Mouse (Mus musculus) limb, embryonic 12.5 days (tissue): ENCODE measurements around the gene Prrg4. TPM values are rescaled to one million over a fixed set of nuclear protein-coding genes. Genes with fewer than 3 reads are reported as not detected.
A peak's percentile ranks its signal among the peaks of the same experiment; 100 is the strongest.
"Not testable (repeated sequence)": the region's sequence is repeated elsewhere in the genome, so short reads cannot be mapped to it uniquely, and the experiment has no call there.

Source experiments
- ATAC-seq: fragments of 200-750 bp; cut with Nextera tagmentation; 2 replicates; pipeline ENCODE4 v1.8.0; 2017; ENCODE audit warnings: low read depth, moderate TSS enrichment; ENCODE audit not compliant: insufficient number of reproducible peaks, insufficient read depth, low FRiP score, low TSS enrichment
- H3K27ac ChIP-seq: fragments of 300-500 bp; sonication (generic); 2 replicates; pipeline ENCODE4 v1.5.1; 2016; ENCODE audit warnings: mild to moderate bottlenecking, moderate library complexity
- H3K27me3 ChIP-seq: fragments of 300-500 bp; sonication (generic); 2 replicates; pipeline ENCODE4 v1.6.1; 2016; ENCODE audit warnings: mild to moderate bottlenecking, moderate library complexity
- H3K36me3 ChIP-seq: fragments of 300-500 bp; sonication (generic); 2 replicates; pipeline ENCODE4 v1.6.1; 2016; ENCODE audit warnings: mild to moderate bottlenecking, moderate library complexity
- H3K4me1 ChIP-seq: fragments of 300-500 bp; sonication (generic); replicated peaks from 2 replicates; pipeline ENCODE4 v1.6.1; 2016
- H3K4me2 ChIP-seq: fragments of 300-500 bp; sonication (generic); 2 replicates; pipeline ENCODE4 v1.6.1; 2016; ENCODE audit warnings: mild to moderate bottlenecking, moderate library complexity
- H3K4me3 ChIP-seq: fragments of 300-500 bp; sonication (generic); replicated peaks from 2 replicates; pipeline ENCODE4 v1.5.1; 2016; ENCODE audit warnings: mild to moderate bottlenecking
- H3K9ac ChIP-seq: fragments of 300-500 bp; sonication (generic); replicated peaks from 2 replicates; pipeline ENCODE4 v1.6.1; 2016; ENCODE audit warnings: mild to moderate bottlenecking, moderate library complexity
- H3K9me3 ChIP-seq: fragments of 300-500 bp; sonication (generic); 2 replicates; pipeline ENCODE4 v1.6.1; 2016; ENCODE audit warnings: mild to moderate bottlenecking, moderate library complexity
- WGBS: fragments of 180-500 bp; shearing (Covaris S2); methylation state at CpG from one replicate; pipeline ENCODE4 v1.1.7; 2016; 5-methylcytosine and 5-hydroxymethylcytosine counted together
- polyA plus RNA-seq: library from polyadenylated mRNA; unstranded; fragments of >200 nt; fragmentation: Nextera tagmentation; extraction: Ambion mirVana; gene quantifications from 2 replicates; pipeline ENCODE4 v1.2.1, GENCODE M21; 2016

The Prrg4 gene
- polyA plus RNA-seq: 1.1 and 1.2 TPM in 2 replicates

GRCm38 (mm10) chr2:104849276-104849990, at the start of gene Prrg4:
TSS of gene Prrg4 (minus strand) at chr2:104849876.
- Histone ChIP-seq H3K4me2 (peak within 1 kb of the TSS; percentile 93), H3K36me3 (no peaks in the 10 kb centered on the region), H3K9ac (peak within 1 kb of the TSS; percentile 51), H3K9me3 (no peaks in the 10 kb centered on the region), H3K4me3 (peak within 1 kb of the TSS; percentile 58), H3K4me1 (peaks cover 19% of the 10 kb centered on the region), H3K27me3 (peaks cover 32% of the 10 kb centered on the region), H3K27ac (no peak within 1 kb of the TSS)
- ATAC-seq: peak; percentile 47; the same call in 1 of the 2 replicates
- 1% methylated on average over 62 of the region's 62 CpGs for WGBS

- WGBS: 18% methylated on average over 10 of the region's 10 CpGs
These were observed 38.3 kb upstream of the Prrg4 start for GRCm38 (mm10) chr2:104887882-104888566.

GRCm38 (mm10) chr2:104887331-104887730, 37.7 kb upstream of the Prrg4 start:
- ATAC-seq, H3K9ac ChIP-seq, H3K4me1 ChIP-seq, H3K27me3 ChIP-seq, H3K4me3 ChIP-seq, H3K27ac ChIP-seq, H3K9me3 ChIP-seq, H3K36me3 ChIP-seq, H3K4me2 ChIP-seq: not testable (repeated sequence)
- 54% methylated on average over 2 of the region's 2 CpGs for WGBS

More at GRCm38 (mm10) chr2:104887882-104888566, 38.3 kb upstream of the Prrg4 start:
- Histone ChIP-seq H3K4me1 (no peaks in the 10 kb centered on the region), H3K4me2 (no peak overlapping the region), H3K4me3 (no peak overlapping the region), H3K27ac (no peak overlapping the region), H3K9ac (no peak overlapping the region), H3K9me3 (no peaks in the 10 kb centered on the region), H3K36me3 (no peaks in the 10 kb centered on the region), H3K27me3 (no peaks in the 10 kb centered on the region)
- no peak; the same call in 1 of the 2 replicates for ATAC-seq

GRCm38 (mm10) chr2:104886109-104886508, 36.4 kb upstream of the Prrg4 start:
- no peak overlapping the region for H3K4me3 ChIP-seq
- H3K27ac ChIP-seq: no peak overlapping the region
- 90% methylated on average over 18 of the region's 18 CpGs for WGBS
- no peaks in the 10 kb centered on the region for H3K9me3 ChIP-seq
- H3K4me1 ChIP-seq: no peaks in the 10 kb centered on the region
- ATAC-seq: no peak
- no peaks in the 10 kb centered on the region for H3K36me3 ChIP-seq
- H3K9ac ChIP-seq: no peak overlapping the region
- H3K4me2 ChIP-seq: no peak overlapping the region
- H3K27me3 ChIP-seq: no peaks in the 10 kb centered on the region

GRCm38 (mm10) chr2:104878794-104879193, 29.1 kb upstream of the Prrg4 start:
- no peak overlapping the region for H3K4me3 ChIP-seq
- H3K4me1 ChIP-seq: no peaks in the 10 kb centered on the region
- no peak overlapping the region for H3K4me2 ChIP-seq
- no peak overlapping the region for H3K9ac ChIP-seq
- H3K9me3 ChIP-seq: no peaks in the 10 kb centered on the region
- H3K27ac ChIP-seq: no peak overlapping the region
- H3K27me3 ChIP-seq: no peaks in the 10 kb centered on the region
- no peaks in the 10 kb centered on the region for H3K36me3 ChIP-seq
- WGBS: 85% methylated on average over 8 of the region's 8 CpGs
- ATAC-seq: no peak

GRCm38 (mm10) chr2:104869101-104869500, 19.4 kb upstream of the Prrg4 start:
- Histone ChIP-seq H3K9ac (no peak overlapping the region), H3K27me3 (no peaks in the 10 kb centered on the region), H3K4me2 (no peak overlapping the region), H3K4me3 (no peak overlapping the region), H3K4me1 (no peaks in the 10 kb centered on the region), H3K27ac (no peak overlapping the region), H3K36me3 (no peaks in the 10 kb centered on the region), H3K9me3 (no peaks in the 10 kb centered on the region)
- ATAC-seq: no peak
- 83% methylated on average over 3 of the region's 3 CpGs for WGBS

- 89% methylated on average over 13 of the region's 13 CpGs for WGBS
- Histone ChIP-seq H3K4me3 (no peak within 1 kb of the TSS), H3K9me3 (no peaks in the 10 kb centered on the region), H3K27ac (no peak within 1 kb of the TSS), H3K9ac (no peak within 1 kb of the TSS), H3K36me3 (no peaks in the 10 kb centered on the region), H3K4me1 (no peaks in the 10 kb centered on the region), H3K27me3 (no peaks in the 10 kb centered on the region), H3K4me2 (no peak within 1 kb of the TSS)
- ATAC-seq: no peak
These were observed 17.7 kb upstream of the Prrg4 start, which contains the start of gene Ccdc73 for GRCm38 (mm10) chr2:104867282-104867855. TSS of gene Ccdc73 (plus strand) at chr2:104867805.

GRCm38 (mm10) chr2:104864176-104864860, 14.6 kb upstream of the Prrg4 start:
- no peak overlapping the region for H3K4me2 ChIP-seq
- H3K27ac ChIP-seq: no peak overlapping the region
- H3K4me1 ChIP-seq: no peaks in the 10 kb centered on the region
- H3K36me3 ChIP-seq: no peaks in the 10 kb centered on the region
- H3K27me3 ChIP-seq: no peaks in the 10 kb centered on the region
- 89% methylated on average over 4 of the region's 4 CpGs for WGBS
- H3K9ac ChIP-seq: no peak overlapping the region
- no peaks in the 10 kb centered on the region for H3K9me3 ChIP-seq
- no peak overlapping the region for H3K4me3 ChIP-seq
- no peak for ATAC-seq

- Histone ChIP-seq H3K4me1 (no peaks in the 10 kb centered on the region), H3K4me3 (no peak overlapping the region), H3K36me3 (no peaks in the 10 kb centered on the region), H3K27me3 (no peaks in the 10 kb centered on the region), H3K4me2 (no peak overlapping the region), H3K9me3 (no peaks in the 10 kb centered on the region), H3K9ac (no peak overlapping the region), H3K27ac (no peak overlapping the region)
- ATAC-seq: no peak
- WGBS: 84% methylated on average over 10 of the region's 10 CpGs
These were observed 10.8 kb upstream of the Prrg4 start for GRCm38 (mm10) chr2:104860426-104860825.

GRCm38 (mm10) chr2:104859060-104859459, 9.4 kb upstream of the Prrg4 start:
- no peaks in the 10 kb centered on the region for H3K27me3 ChIP-seq

GRCm38 (mm10) chr2:104858083-104858482, 8.4 kb upstream of the Prrg4 start:
- not testable (repeated sequence) for H3K27me3 ChIP-seq, H3K9me3 ChIP-seq, ATAC-seq, H3K27ac ChIP-seq, H3K4me3 ChIP-seq, H3K4me1 ChIP-seq, H3K4me2 ChIP-seq, H3K36me3 ChIP-seq, H3K9ac ChIP-seq
- 92% methylated on average over 3 of the region's 3 CpGs for WGBS

More at GRCm38 (mm10) chr2:104859060-104859459, 9.4 kb upstream of the Prrg4 start:
- Histone ChIP-seq H3K4me3 (no peak overlapping the region), H3K4me2 (no peak overlapping the region), H3K9me3 (no peaks in the 10 kb centered on the region), H3K4me1 (no peaks in the 10 kb centered on the region), H3K36me3 (no peaks in the 10 kb centered on the region), H3K9ac (no peak overlapping the region), H3K27ac (no peak overlapping the region)
- 70% methylated on average over 5 of the region's 5 CpGs for WGBS
- ATAC-seq: no peak
